Mouse (Mus musculus) adrenal gland, adult 10 weeks (tissue): ENCODE results near the gene Prune1. TPM values are rescaled to one million over a fixed set of nuclear protein-coding genes. Genes with fewer than 3 reads are reported as not detected.

Experiments
- polyA plus RNA-seq: library from polyadenylated mRNA; stranded (reverse); fragments of 350-450 nt; fragmentation: Illumina TruSeq; extraction: RNeasy Lipid Tissue Mini Kit (QIAGEN cat#74804); gene quantifications from one replicate; pipeline ENCODE4 v1.2.3, GENCODE M21; 2014; ENCODE audit warnings: low read depth, low replicate concordance

Gene Prune1
- polyA plus RNA-seq = 13.7 TPM

DNA sequence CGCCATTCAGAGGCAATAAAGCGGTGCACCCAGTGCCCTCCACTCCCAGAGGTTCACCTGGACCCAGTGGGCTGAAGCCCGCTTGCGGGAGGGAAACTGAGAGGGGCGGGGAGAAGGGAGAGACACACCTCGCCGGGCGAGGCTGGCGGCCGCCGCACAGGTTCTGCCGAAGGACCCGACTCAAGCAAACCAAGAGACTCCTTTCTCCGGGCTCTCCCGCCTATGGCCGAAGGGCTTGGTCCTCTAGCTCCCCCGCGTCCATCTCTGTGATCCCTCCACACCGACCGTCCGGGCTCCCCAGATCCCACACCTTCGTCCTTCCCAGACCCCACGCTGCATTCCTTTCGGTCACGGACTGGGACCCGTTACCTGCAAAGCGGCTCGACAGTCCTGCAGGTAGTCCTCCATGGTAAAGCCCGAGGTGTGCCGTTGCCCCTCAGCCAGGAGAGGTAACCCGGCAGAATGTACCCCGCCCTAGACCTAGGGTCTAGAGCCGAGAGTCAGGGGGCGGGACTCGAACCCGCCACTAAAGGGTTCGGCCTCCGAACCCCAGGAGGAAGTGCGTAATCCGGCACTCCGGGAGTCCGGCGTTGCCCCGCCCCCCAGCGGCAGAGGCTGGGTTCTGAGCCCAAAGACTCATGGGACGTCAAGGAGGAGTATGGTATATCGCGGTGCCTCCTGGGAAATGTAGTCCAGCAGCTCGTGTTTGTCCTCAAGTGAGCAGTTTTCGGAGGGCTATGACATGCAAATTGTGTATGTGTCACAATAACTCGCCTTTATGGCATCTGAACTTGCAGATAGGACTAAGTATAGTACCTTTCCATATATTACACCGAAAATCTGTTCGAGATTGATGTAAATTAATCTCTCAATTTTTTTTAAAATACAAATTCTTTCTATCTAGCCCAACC lies at the start of gene Prune1, which contains the start of gene Mindy1:
TSS of gene Prune1 (minus strand) at position 861 of the 911 bp plus-strand sequence.
TSS of gene Mindy1 (plus strand) at position 130 of the 911 bp plus-strand sequence.

DNA sequence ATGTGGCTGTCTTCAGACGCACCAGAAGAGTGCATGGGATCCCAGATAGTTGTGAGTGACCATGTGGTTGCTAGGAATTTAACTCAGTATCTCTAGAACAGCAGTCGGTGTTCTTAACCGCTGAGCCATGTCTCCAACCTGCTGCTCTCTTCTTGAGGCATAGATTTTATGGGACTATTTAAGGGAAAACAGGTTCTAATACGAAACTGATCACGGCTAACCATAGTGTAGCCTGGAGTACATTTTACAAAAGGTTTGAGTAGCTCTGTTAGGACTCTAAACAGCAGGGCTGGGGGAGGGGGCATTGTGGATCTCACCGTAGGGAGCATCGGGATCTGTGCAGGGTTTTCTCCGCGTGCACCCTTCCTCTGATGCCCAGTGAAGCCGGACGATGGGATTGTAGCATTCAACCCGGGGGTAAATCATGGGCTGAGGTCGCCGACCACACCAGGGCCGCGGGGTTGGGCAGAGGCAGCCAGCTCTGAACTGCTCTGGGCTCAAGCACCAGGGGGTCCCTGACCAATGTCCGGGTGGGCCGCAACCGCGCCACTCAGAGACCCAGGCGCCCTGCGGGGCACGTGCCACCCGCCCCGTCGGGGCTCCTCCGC lies 32.7 kb upstream of the Prune1 start, which contains the start of gene Cers2:
TSS of gene Cers2 (plus strand) at position 306 of the 608 bp plus-strand sequence.

DNA sequence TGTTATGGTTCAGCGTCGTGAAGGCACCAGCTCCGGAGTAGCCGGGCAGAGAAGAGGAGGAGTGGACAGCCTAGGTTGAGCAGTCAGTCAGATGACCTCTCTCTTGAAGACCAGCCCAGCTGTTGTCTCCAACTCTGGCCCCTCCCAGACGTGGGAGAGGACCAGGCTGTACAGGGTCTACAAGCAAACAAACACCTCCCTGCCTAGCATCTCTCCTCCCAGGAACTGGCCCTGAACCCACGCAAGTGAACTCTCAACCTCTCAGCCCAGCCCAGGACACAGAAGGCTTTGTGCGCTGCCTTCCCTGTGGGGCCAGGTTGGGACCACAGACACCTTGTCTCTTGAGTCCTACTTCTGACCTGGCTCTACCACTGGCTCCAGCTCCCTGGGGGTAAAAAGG lies 25.2 kb upstream of the Prune1 start, which contains the start of gene Anxa9:
TSS of gene Anxa9 (minus strand) at position 77 of the 400 bp plus-strand sequence.

DNA sequence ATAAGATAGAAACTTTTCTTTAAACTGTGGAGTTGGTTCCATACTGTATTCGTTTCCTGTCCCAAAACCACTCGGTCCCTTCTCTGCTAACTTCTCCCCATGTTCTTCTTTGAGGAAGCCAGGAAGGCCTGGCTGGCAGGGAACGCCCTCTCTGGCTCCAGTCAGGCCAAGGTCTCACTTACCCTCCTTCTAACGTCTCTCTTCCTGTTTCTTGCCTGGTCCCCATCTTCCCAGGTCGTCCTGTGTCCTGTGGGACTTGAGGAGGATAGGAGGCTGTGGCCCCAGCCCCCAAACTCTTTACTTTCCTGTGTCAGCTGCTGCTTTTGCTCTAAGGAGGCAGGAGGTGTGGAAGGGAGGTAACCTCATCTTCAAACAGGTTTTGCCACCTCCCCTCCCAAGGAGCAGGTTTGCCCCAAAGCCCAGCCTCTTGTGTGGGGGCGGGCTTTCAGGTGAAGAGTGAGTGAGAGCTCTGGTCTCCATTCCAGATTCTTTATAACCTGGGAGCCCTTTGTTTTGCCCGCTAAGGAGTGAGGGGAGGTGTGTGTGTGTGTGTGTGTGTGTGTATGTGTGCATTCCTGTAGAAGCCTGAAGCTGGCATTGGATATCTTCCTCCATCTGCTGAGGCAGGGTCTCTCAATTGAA lies 31.0 kb downstream of the Prune1 start, which contains the start of gene Bnipl:
TSS of gene Bnipl (minus strand) at position 411 of the 642 bp plus-strand sequence.

DNA sequence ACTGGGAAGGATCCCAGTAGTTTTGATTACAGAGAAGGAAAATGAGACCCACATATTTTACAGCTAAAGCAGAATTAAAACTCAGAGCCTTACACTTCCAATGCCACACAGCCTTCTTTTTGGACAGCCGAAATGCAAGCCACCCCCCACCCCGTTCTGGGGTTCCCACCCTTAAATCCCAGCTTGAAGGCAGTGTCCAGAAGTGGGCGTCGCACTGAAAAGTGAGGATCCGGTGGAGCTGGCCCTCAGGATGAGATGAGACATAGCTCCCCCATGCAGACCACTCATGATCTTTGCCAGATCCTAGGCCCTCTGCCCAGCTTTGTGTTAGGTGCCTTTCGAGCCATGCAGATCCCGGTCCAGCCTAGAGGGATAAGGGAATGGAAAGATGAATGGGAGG lies 40.4 kb downstream of the Prune1 start, which contains the start of gene Gm128:
TSS of gene Gm128 (minus strand) at position 101 of the 400 bp plus-strand sequence.

DNA sequence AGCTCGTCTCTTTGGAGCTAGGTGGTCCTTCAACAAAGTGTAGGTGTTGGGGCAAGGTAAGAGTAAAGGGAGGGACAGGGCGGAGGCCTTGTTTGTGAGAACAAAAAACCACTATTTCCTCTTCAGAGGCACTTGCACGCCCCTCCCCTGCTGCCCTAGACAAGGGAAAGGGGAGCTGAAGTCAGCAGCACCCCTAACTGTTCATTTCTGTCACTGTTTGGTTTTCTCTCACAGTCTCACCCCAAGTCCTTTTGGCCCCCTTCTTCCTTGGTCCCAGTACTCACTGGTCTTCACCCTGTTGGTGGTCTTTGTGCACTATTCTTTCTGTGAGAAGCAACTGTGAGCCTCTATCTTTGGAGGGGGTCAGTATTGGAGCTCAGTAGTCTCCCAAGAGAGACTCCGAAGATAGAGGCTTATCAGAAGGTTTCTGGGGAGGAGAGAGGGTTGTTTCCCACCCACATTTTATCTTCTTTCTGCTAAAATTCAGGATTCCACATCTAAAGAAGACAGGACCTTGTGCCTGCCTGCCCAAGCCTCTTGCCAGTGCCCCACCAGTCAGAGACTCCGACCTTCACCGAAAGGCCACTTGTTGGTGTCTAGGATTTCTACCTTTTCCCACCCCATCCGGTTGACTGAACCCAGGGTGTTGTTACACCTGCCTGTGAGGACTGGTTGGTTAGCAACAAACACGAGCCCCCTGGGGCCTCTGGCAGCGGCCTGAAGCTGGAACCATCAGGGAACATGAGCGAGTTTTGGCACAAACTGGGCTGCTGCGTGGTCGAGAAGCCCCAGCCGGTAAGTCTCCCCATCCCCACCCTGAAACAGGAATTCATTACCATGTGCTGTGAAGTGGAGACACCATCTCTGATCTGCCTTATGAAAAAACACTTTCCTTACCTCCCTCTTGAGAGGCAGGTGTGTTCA lies 50.3 kb downstream of the Prune1 start, which contains the start of gene Mllt11:
TSS of gene Mllt11 (minus strand) at position 874 of the 924 bp plus-strand sequence.

DNA sequence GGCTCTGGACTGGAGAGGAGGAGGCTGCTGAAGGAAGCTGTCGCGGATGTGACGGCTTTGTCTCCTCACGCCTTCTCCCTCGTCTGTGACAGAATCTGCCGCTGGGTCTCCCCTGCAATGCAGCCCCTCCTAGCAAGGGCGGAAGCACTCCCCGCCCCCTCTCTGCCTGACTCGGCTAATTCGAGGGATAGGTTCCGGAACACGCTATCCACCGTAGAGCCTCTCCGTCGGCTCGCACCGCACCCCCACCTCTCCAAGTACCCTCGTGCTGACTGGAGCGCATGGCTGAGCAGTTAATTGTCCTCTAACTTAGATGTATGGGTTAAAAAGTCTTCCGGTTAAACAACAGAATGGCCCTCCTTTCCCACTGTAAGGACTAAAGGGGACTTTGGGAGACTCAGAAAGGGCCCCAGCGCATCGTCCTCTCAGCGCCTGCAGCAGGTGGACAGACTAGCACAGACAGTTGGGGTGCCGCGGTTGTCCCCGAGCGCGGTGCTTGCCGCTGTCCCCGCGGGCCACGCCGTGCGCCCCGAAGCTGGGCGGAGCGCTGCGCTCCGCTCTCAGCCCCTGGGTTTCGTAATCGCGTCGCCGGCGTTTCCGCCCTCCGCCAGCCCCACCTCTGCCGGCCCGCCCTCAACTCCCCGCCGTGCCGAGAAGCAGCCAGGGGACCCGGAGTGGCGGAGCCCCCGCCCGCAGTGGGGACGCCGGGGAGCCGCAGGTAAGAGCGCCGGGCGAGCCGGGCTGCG lies 53.6 kb downstream of the Prune1 start, which contains the start of gene Cdc42se1:
TSS of gene Cdc42se1 (plus strand) at position 585 of the 746 bp plus-strand sequence.

DNA sequence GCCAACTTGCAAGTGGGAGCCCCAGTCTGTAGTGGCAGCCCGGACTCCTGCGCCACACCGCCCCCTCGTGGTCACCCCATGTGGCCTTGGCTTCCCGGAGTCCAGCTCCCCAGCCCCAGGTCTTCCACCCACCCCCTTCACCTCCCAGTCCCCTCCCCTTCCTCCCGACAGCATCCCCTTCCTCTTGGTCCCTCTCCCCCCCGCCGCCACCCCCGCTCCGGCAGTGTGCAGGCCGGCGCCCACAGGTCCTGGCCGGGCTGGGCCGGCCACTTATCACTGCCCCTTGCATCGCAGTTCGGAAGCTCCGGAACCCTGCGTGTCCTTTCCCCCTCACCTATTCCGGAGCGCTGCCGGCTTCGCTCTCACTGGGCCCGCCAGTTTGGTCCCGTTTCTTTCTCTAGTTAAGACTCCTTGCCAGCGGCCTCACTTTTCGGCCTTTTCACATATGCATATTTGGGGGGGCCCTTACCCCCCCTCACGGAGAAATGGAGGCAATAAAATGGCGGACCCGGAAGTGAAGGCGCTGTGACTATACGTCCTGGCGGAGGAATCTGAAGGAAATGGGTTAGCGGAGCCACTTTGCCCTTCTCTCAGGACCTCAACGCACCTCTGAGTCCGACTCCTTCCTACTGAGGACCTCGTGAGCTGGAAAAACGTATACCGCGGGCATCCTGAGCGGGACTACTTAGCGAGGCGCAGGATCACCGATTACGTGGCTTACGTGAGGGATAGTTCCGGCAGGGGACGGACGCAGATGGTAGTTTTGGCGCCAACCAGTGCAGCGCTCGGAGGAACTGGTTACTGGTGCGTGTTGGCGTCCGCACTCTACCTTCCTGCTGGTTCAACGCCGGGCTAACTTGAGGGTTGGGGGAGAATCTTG lies 64.4 kb downstream of the Prune1 start, which contains the start of gene Gabpb2:
TSS of gene Gabpb2 (minus strand) at position 662 of the 880 bp plus-strand sequence.

Other genes starting within 250 kb of the Prune1 start
- 15.6 TPM for gene Psmd4, start 239.5 kb downstream of the Prune1 start, polyA plus RNA-seq
- gene Pip5k1a, start 175.1 kb downstream of the Prune1 start, polyA plus RNA-seq = 30.4 TPM
- 10.4 TPM for gene Vps72, start 171.1 kb downstream of the Prune1 start, polyA plus RNA-seq
- 5.0 TPM for gene Tmod4, start 157.6 kb downstream of the Prune1 start, polyA plus RNA-seq
- gene Scnm1, start 148.1 kb downstream of the Prune1 start, polyA plus RNA-seq = 16.7 TPM
- 2.9 TPM for gene Lysmd1, start 148.0 kb downstream of the Prune1 start, polyA plus RNA-seq
- gene Tnfaip8l2, start 139.7 kb downstream of the Prune1 start, polyA plus RNA-seq = not detected
- gene Sema6c, start 121.6 kb downstream of the Prune1 start, polyA plus RNA-seq = not detected
- gene Gabpb2, start 64.2 kb downstream of the Prune1 start, polyA plus RNA-seq = 28.5 TPM
- gene Cdc42se1, start 53.3 kb downstream of the Prune1 start, polyA plus RNA-seq = 32.4 TPM
- gene Mllt11, start 49.9 kb downstream of the Prune1 start, polyA plus RNA-seq = 29.9 TPM
- gene Gm128, start 40.5 kb downstream of the Prune1 start, polyA plus RNA-seq = not detected
- not detected for gene Bnipl, start 30.9 kb downstream of the Prune1 start, polyA plus RNA-seq
- gene Mindy1, start 731 bp downstream of the Prune1 start, polyA plus RNA-seq = 221 TPM
- 1.2 TPM for gene Anxa9, start 25.1 kb upstream of the Prune1 start, polyA plus RNA-seq
- 221 TPM for gene Cers2, start 32.7 kb upstream of the Prune1 start, polyA plus RNA-seq
- gene Setdb1, start 75.1 kb upstream of the Prune1 start, polyA plus RNA-seq = 15.8 TPM
- not detected for gene 4930558C23Rik, start 120.8 kb upstream of the Prune1 start, polyA plus RNA-seq
- gene Arnt, start 152.3 kb upstream of the Prune1 start, polyA plus RNA-seq = 62.5 TPM
- gene Ctsk, start 217.2 kb upstream of the Prune1 start, polyA plus RNA-seq = 2.9 TPM
- 147 TPM for gene Ctss, start 244.7 kb upstream of the Prune1 start, polyA plus RNA-seq